Mouse (Mus musculus) heart, adult 11 months (tissue): ENCODE data around the gene Klhl32.
A peak's percentile ranks its signal among the peaks of the same experiment; 100 is the strongest.

Source experiments
- DNase-seq: peaks from one replicate; pipeline ENCODE4 v3.0.0; 2022

Klhl32 gene

GRCm38 (mm10) chr4:24626686-24627085 is 224.2 kb downstream of the Klhl32 start:
- no peak for DNase-seq

GRCm38 (mm10) chr4:24625951-24626584 is 224.9 kb downstream of the Klhl32 start:
- no peak for DNase-seq

GRCm38 (mm10) chr4:24621422-24622187 is 229.3 kb downstream of the Klhl32 start:
- DNase-seq = peak; percentile 50

GRCm38 (mm10) chr4:24620440-24620839 is 230.5 kb downstream of the Klhl32 start:
- peak; percentile 49 for DNase-seq

GRCm38 (mm10) chr4:24620005-24620404 is 230.9 kb downstream of the Klhl32 start:
- DNase-seq = peak; percentile 28

GRCm38 (mm10) chr4:24609564-24609963 is 241.4 kb downstream of the Klhl32 start:
- DNase-seq = no peak

- DNase-seq = no peak
Observed at GRCm38 (mm10) chr4:24609085-24609484, 241.8 kb downstream of the Klhl32 start.

GRCm38 (mm10) chr4:24601711-24602110 is 249.2 kb downstream of the Klhl32 start:
- DNase-seq = peak; percentile 67

- peak; percentile 45 for DNase-seq
Observed at GRCm38 (mm10) chr4:24598637-24599036, 252.3 kb downstream of the Klhl32 start.

GRCm38 (mm10) chr4:24596942-24597611 is 253.8 kb downstream of the Klhl32 start:
- DNase-seq = no peak

- no peak for DNase-seq
Observed at GRCm38 (mm10) chr4:24594824-24595223, 256.1 kb downstream of the Klhl32 start.

- DNase-seq = no peak
Observed at GRCm38 (mm10) chr4:24583997-24584396, 266.9 kb downstream of the Klhl32 start.

- no peak for DNase-seq
Observed at GRCm38 (mm10) chr4:24582295-24582694, 268.6 kb downstream of the Klhl32 start.

- DNase-seq = no peak
Observed at GRCm38 (mm10) chr4:24577594-24577993, 273.3 kb downstream of the Klhl32 start.

GRCm38 (mm10) chr4:24574276-24574675 is 276.6 kb downstream of the Klhl32 start:
- peak; percentile 90 for DNase-seq

- DNase-seq = no peak
Observed at GRCm38 (mm10) chr4:24568989-24569556, 281.9 kb downstream of the Klhl32 start.

- DNase-seq = no peak
Observed at GRCm38 (mm10) chr4:24568026-24568425, 282.9 kb downstream of the Klhl32 start.
